Mouse (Mus musculus) kidney, adult 11 months (tissue): ENCODE data around the gene Srsf9.

Source experiments
- DNase-seq: peaks from one replicate; pipeline ENCODE4 v3.0.0; 2022

Srsf9 gene

DNA sequence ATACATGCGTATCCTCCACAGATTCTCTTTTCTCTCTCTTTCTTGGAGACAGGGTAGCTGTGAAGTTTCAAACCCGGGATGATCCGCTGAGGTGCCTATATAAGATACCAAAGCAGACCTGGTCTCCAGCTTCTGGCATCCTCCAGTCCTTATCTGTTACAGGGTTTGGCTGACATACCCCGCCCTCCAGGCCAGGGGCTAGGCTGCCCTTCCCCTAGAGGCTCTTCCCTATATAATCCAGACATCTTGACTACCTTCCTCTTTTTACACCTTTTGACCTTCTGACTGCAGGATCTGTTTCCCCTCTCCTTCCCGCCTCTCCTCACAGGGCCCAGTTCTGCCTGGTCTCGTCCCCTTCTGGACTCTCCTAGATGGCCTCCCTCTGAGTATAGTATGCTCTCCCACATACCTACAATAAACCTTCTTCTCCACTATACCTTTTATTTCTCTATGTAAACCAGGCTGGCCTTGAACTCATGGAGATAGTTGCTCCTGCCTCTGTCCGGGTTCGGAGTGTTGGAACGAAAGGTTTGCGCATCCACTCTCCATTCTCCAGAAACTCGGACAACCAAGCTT, 633 bp upstream of the Srsf9 start:
- no peak for DNase-seq

DNA sequence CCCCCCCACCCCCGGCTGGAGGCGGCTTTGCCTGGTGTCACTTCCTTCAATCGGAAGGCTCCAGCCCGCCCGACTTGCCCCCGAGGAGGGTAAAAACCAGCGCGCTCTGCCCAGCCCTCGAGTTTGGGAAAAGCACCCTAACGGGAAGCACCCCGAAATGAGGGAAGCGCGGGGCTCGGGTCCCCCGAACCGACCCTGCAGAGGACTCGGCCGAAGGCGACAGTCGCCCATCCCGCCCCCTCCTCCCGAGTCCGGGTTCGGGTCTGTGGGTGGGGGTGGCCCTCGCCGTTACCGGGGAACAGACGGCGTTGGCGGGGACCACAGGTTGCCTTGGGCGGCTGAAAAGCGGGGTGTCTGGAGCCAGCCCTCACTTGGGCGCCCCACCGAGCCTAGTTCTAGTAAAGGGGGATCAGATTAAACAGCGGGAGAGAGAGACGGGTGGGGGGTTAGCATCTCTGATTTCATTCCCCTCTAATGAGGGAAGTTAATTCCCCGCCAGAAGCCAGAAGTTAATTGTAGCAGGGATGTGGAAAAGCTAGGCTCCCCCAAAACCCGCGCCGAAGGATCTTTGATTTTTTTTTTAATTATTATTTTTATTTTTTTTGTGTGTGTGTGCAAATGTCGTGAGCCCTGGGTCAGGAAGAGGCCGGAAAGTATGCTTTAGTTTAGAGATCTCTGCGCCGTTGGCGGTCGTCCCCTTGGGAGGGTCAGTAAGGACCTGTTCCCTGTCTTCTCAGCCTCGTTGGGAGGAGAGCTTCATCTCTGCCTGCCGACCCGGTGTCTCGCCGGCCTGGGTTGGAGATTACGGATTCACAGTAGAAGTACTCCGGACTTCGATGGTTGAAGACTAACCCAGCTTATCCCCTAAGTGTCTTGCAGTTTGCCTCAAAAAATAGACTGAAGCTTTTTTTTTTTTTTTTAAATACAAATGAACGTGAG, 902 bp downstream of the Srsf9 start:
- DNase-seq = no peak

DNA sequence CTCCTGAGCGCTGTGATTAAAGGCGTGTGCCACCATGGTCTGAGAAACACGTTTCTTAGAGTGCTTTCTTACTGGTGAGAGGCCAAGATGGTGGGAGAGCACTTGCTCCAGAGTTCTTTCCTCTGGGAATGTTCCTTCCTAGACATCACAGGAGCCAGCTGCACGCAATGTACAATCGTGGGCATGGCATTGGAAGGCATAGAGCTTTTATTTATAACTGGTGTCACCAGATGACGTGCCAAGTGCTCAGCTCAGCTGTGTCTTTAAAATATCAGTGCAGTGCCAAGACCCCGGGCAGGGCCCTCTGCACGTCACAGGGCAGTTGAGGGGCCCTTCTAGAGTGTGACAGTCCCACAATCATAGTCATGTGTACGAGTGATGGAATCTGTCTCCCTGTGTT, 4.0 kb downstream of the Srsf9 start:
- no peak for DNase-seq

DNA sequence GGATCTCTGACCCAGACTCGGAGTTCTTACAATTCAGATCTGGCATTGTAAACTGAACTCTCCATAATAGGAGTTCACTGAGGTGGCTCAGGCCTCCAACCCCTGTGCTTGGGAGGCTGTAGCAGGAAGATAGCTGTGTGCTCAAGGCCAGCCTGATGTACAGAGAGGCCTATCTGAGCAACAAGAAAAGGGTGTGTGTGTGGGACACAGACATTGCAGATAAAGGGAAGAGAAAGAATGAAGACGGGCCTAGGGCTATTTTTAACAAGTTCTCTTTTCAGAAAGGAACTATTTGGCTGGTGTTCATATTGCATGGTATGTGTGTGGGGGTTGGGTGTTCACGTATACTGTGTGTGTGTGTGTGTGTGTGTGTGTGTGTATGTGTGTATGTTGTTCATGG, 6.6 kb downstream of the Srsf9 start:
- DNase-seq = no peak

DNA sequence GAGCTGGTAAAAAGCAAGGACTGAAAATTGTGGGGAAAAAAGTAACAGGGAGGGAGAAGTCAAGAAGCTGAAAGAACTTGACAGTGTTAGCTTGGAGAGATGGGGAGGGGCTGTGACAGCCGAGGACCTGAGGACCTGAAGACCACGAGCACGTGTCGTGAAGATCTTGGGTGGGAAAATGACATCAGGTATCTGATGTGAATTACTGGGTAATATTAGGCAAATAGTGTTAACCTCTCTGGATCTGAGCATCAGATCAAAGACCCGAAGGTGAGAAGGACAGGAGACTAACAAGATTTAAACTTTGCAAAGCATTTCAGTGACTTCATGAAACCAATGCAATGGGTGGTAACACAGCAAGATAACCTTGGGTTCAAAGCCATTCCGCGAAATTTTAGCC, 13.0 kb downstream of the Srsf9 start:
- no peak for DNase-seq

DNA sequence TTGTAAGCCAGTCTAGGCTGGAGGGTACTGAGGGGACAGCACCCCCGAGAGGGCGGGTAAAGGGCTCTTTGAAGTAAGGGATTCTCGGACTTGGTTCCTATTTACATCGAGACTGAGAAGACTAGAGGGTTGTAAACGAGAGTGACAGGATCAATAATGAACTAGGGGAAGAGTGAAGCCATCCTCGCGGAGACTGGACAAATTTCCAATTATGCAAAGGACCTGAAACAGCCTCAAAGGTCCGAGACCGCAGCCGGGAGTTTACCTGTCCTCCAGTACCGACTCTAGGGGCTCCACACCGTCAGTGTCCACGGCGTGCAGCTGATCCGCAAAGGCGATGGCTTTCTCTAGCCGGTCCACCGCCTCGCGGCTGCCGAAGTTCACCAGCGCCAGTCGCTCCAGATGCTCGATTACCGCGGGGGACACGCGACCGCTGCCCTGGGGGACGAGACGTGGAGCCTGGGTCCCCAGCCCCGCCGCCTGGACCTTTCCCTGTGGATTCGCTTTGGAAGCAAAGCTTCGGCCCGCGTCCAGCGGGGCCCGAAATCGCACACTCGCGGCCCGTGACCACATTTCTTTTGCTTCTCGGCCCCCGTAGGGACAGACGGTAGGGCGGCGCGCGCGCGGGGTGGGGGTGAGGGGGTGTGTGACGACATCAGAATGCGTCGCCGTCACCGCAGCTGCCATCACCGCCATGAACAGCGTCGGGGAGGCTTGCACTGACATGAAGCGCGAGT, 13.8 kb downstream of the Srsf9 start, which contains the start of the genes Gatc and Triap1:
Gene Gatc, minus strand, starts transcription at position 602 of the 737 bp plus-strand sequence.
Gene Triap1, plus strand, starts transcription at position 649 of the 737 bp plus-strand sequence.
- peak; percentile 78 for DNase-seq

DNA sequence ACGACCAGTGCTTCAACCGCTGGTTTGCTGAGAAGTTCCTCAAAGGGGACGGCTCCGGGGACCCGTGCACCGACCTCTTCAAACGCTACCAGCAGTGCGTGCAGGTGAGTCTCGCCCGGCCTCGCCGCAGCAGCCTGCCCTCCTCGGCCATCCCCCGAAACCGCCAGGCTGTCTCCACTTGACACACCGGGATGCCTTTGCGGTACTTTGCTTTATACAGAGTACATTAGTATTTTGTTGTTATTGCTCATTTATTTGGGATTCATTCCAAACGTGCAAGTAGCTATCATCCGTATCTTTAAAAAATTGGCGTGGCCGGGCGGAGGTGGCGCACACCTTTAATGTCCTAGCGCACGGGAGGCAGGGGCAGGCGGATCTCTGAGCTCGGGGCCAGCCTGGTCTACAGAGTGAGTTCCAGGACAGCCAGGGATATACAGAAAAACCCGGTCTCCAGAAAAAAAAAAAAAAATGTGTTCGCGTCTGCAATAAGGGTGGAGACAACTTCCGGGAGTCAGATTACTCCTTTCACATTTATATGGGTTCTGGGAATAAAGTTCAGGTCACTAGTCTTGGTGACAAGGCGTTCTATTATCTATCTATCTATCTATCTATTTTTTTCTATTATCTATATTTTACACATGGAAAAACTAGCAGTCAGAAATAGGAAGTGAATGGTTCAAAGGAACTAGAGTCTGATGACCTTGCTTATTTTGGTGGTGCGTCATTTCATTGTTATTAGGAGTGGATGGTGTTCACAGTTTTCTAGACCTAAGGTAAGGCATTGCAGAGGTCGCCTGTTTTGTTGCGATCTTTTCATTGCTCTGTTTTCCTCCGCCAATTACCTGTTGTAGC, 14.6 kb downstream of the Srsf9 start:
- no peak for DNase-seq

DNA sequence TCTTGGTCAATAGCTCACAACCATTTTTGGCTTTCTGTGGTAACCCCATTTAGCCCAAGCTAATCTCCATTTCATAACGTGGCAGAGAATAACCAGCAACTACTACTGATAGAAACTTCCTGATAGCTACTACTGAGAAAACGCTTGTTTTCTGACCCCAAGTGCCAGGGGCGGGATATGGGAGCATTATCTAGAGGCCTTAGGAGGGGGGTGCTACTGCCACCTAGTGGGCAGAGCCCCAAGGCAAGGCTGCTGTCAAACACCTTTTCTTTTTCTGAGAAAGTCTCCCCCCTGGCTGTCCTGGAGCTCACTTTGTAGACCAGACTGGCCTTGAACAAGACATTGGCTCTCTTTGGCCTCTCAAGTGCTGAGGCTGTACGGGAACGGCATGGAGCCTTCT, 20.6 kb downstream of the Srsf9 start:
- peak; percentile 81 for DNase-seq

DNA sequence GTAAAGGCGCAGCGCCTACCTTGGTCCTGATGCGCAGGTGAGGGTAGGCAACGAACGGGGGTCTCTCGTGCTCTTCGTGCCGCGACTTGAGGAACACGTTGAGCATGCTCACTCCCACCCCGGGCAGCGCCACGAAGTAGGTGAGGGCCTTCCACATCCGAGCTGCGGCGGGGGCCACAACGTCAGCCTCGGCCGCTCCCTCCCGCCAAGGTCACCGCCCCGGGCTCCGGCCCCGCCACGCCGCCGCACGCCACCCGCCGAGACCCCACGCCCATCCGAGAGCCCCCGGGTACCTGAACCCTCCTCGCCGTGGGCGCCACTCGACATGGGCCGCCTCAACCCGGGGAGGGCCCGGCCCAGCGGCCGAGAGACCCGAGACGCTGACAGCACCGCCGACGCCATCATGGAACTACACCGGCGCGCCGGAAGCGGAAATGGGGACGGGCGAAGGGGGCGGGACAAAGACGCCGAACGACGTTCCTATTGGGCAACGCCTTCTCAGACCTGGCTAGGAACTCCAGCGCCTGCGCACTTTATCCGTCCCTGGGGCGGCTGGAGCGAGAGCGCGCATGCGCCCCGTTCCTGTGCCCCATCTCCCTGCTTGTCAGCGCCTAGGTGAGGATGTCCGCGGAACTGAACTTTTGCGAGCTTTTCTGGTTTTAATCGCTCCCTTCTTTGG, 21.7 kb downstream of the Srsf9 start, which contains the start of gene Cox6a1:
Gene Cox6a1, minus strand, starts transcription at position 436 of the 679 bp plus-strand sequence.
- peak; percentile 99 for DNase-seq

DNA sequence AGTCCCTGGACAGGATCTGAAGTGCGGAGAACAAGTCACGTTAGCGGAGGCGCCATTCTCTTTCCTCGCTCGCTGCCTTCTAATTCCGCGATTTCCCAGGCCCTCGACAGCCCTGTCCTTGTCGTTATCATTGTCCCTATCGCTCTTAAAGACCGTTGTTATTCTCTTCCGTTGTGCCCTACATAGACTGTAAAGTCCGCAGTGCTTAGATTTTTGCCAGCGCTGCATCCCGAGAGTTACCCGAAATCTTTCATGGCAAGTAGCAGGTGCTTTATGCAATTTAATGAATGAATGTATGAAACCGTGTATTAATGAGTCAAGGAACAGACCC, 22.2 kb downstream of the Srsf9 start:
- DNase-seq = no peak

DNA sequence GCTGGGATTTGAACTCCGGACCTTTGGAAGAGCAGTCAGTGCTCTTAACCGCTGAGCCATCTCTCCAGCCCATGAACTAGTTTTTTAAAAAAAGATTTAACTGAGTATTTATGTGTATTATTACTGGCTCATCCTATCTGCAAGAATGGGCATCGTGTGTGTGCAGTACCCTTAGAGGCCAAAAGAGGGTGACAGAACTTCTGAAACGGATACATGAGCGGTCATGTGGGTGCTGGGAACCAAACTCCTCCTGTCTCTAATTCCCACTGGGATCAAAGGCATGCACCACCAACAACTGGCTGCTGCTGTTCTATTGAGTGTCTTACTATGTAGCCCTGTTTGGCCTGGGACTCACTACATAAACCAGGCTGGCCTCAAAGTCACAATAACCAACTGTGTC, 24.4 kb downstream of the Srsf9 start:
- DNase-seq = no peak

DNA sequence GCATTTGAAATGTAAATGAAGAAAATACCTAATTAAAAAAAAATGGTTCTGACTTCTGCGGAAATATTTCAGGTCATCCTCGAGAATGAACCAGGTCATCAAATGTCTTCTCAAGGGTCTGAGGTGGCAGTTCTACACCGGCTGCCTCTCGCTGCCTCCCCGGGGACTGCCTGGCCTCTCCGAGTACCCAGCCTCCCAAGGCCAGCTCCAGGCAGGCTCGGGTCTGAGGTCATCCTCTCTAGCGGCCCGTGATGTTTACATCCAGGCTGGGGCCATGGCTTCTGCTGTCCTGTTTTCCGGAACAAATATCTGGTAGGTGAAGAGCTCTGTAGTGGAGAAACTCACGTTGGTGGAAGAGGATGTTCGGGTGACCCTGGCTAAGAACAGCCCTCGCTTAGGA, 28.1 kb downstream of the Srsf9 start:
- no peak for DNase-seq

DNA sequence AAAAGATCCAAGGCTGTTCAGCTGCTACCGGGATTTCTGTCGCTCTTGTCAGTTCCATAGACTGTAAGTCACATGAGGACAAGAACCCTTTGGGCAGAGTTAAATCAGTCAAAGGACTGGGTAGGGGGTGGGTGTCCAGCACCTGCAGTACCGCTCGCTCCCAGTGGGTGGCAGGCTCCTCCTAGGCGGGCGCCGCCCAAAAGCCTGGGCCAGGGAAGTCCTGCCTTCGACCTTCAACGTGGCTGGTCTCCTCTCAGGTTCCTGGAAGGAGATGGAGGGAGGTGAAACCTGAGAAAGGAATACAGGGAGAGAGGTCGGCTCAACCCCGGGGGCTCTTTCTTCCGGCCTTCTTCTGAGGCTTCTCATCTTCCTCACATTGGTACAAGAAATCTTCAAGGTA, 31.9 kb downstream of the Srsf9 start:
- DNase-seq = peak; percentile 76

DNA sequence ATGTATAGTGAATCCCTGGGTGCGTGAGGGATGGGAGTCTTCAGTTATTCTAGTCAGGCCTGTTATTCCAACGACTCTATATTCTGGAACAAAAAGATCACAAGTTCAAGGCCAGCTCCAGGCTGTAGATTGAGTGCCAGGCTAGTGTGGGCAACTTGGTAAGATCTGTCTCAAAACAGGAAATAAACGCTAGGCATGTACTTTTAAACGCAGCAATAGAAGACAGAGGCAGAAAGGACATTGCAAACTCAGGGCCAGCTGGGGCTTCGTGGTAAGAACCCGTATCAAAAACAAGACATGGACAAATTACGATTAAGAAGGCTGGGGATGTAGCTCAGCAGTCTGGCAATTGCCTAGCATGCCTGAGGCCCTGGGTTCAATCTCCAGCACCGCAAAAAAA, 32.5 kb downstream of the Srsf9 start:
- no peak for DNase-seq

DNA sequence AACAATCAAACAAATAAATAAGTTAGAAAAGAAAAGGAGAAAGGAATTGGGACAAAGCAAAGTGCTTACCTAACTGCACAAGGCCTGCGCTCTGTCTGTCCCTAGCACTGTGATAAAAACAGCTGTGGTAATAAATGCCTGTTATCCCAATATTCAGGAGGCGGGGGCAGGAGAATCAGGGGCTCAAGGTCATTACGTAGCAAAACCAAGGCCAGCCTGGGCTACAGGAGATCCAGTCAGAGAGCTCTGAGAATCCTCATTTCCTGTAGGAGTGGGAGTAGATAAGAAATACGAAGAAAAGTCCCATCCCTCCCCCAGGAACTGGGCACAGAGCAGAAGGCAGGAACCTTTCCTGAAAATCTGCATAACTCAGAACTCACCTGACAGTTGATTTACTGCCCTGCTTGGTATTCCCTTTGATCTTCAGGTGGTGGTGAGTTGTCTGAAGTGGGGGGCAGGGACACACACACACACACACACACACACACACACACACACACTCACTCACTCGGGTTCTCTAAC, 32.9 kb downstream of the Srsf9 start:
- no peak for DNase-seq

DNA sequence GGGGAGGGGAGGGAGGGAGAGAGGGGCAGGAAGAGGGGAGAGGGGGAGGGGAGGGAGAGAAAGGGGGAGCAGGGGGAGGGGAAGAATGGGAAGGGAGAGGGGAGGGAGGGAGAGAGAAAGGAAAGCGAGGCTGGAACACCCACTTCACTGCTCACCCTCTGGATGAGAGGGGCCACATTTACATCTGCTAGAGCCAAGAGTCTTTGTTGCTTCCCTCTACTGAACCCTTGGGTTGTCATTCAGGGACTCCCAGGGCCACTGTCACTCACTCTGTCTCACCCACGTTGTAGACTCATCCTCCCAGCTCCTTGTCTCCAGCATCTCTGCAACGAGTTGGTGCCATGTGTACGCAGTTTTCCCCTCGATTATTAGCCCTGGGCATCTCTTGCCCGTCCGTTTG, 35.2 kb downstream of the Srsf9 start:
- DNase-seq = no peak

DNA sequence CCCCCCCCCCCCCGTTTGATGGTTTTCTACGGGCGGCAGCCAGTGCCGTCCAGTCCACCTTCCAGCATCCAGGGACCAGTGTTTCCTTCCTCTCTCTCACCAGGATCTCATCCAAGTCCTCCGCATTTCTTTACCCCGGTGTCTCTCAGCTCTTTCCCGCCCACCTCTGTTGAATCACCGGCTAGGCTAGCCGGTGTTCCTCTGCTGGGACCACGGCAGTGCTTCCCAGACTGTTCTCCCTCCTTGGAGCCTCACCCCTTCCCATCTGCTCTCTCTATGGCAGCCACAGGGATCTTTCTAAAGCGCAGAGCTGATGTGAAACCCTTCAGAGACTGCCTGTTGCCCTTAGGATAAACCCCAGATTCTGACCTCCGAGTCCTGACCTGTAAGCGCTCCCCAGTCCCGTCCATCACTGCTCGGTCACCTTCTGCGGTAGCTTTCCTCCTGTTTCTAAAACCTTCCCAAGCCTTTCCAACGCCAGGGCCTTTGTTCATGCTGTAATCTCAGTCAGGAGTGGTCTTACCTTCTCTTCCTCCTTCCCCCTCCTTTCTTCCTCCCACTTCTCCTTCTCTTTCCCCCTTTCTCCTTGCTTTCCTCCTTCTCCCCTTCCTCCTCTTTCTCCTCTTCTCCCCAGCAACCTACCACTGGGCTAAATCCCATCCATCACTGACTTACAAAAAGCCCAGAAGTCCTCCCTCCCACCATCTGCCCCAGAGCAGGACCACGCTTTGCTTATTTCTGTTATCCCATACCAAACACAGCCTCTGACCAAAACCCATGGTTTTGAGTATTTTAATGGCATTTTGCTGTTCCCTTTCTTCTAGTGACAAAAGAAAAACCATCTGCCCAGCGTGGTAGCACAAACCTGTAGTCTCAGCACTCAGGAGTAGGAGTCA, 36.1 kb downstream of the Srsf9 start:
- no peak for DNase-seq

DNA sequence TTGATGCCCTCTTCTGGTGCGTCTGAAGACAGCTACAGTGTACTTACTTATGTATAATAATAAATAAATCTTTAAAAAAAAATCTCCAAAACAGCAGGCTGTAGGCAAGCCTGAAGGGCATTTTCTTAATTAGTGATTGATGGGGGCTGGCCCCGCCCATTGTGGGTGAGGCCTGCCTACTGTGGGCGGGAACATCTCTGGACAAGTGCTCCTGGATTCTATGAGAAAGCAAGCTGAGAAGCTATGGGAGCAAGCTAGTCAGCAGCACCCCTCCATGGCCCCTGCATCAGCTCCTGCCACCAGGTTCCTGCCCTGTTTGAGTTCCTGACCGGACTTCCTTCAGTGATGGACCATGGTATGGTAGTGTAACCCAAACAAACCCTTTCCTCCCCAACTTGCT, 37.8 kb downstream of the Srsf9 start:
- no peak for DNase-seq

DNA sequence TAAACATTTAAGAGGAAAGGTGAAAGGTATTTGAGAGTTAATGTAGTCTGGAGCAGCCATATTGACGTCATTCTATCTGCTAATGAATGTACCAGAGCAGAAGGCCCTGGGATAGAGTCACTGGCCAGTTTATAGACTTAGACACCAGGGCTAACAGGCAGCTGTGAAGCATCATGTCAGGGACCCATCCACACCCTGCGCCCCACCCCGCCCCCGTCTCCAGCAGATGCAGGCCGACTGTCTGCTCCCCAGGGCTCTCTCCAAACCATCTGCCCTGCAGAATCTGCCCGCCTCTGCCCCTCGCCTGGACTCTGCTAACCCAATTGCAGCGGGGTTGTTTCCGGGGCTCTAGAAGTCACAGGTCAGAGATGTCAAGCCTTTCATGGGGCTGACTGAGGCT, 44.8 kb downstream of the Srsf9 start:
- no peak for DNase-seq

DNA sequence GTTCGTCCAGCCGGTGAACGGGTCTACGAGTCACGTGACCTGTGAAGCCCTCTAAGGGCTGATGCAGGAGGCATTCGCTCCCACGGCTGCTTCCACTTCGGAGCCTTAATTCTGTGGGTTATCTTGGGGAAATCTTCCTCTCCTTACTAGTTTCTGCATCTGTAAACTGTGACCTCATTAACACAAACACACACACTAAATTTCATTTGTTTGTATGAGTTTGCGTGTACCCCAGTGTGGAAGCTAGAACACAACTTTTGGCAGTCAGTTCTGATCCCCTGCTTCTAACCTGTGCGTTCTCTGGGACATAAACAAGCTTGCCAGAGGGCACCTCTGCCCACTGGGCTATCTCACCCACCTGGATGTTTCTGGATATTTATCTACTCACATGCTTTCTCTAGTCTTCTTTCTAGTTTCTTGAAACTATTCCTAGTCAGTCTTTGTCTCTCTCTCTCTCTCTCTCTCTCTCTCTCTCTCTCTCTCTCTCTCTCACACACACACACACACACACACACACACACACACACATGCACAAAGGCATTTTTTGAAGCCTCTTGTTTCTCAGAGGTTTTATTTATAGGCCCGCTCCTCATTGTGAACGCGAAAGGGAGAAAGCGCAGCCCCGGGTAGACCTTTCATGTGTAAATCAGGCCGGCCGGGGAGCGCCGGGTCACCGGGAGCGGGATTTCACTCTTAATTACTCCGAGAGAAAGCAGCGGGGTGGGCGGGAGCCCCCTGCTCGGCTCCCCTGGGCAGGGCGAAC, 46.6 kb downstream of the Srsf9 start:
- DNase-seq = no peak
